Mouse (Mus musculus) layer of hippocampus, postnatal 14 days (tissue): ENCODE data around the gene Sprr2a1. TPM values are rescaled to one million over a fixed set of nuclear protein-coding genes. Genes with fewer than 3 reads are reported as not detected.
"Not testable (repeated sequence)": the region's sequence is repeated elsewhere in the genome, so short reads cannot be mapped to it uniquely, and the experiment has no call there.

ENCODE experiments used
- DNase-seq, 2 experiments: peaks; one replicate each; pipeline ENCODE4 v3.0.0; 2021 to 2022; ENCODE audit warnings: low spot score in 2 of 2, mixed read lengths in 1 of 2
- long read RNA-seq, 2 experiments: library from polyadenylated mRNA; stranded (forward); transcript quantifications; one replicate each; pipeline ENCODE4 v2.0.0; 2021
- total RNA-seq, 2 experiments: library from RNA; stranded (reverse); gene quantifications; 2 replicates each; pipeline ENCODE4 v1.2.3; 2021

The Sprr2a1 gene
- total RNA-seq: not detected
- long read RNA-seq, experiment 1: 0 reads
- long read RNA-seq, experiment 2: 0 reads

GRCm38 (mm10) chr3:92215569-92215968 is at the start of gene Sprr2a1, which contains the start of gene Sprr2a2:
Gene Sprr2a1 (plus strand): TSS chr3:92215799.
Gene Sprr2a2 (plus strand): TSS chr3:92215920.
- not testable (repeated sequence) for DNase-seq

GRCm38 (mm10) chr3:92169847-92170246 is 45.8 kb upstream of the Sprr2a1 start:
- DNase-seq: no peak

- no peak for DNase-seq
These were observed 38.7 kb upstream of the Sprr2a1 start for GRCm38 (mm10) chr3:92176880-92177279.

GRCm38 (mm10) chr3:92195512-92196200 is 19.9 kb upstream of the Sprr2a1 start:
- no peak for DNase-seq

- not testable (repeated sequence) for DNase-seq
These were observed 4.3 kb upstream of the Sprr2a1 start for GRCm38 (mm10) chr3:92211133-92211925.

DNA sequence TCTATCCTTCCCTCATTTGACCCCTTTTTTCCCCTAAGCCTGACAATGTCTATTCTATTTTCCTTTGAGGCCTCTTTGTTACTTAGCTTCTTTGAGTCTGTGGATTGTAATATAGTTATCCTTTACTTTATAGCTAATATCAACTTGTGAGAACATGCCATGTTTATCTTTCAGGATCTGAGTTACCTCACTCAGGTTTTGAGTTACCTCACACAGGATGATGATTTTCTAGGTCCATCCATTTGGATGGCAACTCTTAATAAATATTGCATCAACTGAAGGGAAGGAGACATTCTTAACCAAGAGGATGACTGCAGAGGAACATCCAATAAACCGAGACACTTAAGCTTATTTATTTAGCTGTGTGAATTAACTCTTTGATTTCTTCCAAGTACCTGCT is 3.5 kb upstream of the Sprr2a1 start:
- not testable (repeated sequence) for DNase-seq

DNA sequence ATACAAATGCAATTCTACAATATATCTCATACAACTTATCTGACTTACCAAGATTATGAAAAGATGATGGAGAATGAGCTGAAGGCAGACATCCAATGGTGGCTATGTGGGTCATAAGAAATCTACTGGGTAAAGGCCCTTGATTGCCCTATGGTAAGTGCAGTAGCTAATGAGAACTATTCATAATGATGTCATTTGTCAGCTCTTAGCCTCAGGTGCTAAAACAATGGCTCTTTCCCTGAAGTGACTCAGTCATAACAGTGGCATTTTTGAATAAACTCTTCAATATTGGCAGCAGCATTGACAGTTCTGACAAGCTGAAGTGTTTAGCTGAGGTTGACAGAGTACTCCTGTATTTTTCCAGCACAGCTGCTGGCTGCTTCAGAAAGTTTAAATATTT is 1.9 kb upstream of the Sprr2a1 start:
- not testable (repeated sequence) for DNase-seq

GRCm38 (mm10) chr3:92219031-92219430 is 3.4 kb downstream of the Sprr2a1 start:
- not testable (repeated sequence) for DNase-seq

DNA sequence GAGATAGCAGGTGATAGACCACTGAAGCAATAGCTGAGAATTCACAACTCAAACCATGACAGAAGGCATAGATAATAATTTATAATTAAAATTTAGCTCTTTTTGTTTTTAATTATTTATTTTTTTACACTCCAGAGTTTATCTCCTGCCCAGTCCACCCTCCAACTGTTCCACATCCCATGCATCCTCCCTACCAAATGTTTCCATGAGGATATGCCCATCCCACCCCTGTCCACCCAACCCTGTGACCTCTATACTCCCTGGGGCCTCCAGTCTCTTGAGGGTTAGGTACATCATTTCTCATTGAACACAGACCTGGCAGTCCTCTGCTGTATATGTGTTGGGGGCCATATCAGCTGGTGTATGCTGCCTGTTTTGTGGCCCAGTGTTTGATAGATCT is 8.1 kb downstream of the Sprr2a1 start:
- not testable (repeated sequence) for DNase-seq

GRCm38 (mm10) chr3:92227410-92227809 is 11.8 kb downstream of the Sprr2a1 start:
- not testable (repeated sequence) for DNase-seq

- DNase-seq: not testable (repeated sequence)
These were observed 21.0 kb downstream of the Sprr2a1 start for GRCm38 (mm10) chr3:92236463-92237189.

DNA sequence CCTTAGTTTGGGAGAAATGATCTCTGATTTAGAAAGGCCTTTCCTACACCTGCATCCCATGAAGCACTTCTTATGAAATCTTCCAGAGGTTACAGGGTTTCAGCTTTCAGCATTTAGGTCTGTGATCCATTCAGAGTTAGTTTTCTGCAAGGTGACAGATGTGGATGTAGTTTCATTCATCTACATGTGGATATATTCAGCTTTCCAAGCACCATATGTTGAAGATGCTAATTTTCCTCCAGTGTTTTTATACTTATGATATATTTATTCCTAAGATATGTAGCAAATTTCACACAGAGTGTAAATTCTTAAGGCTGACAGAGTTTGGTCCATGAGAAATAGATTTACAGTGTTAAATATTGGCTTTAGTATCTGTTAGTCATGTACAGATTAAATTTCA is 23.1 kb downstream of the Sprr2a1 start:
- DNase-seq: not testable (repeated sequence)

DNA sequence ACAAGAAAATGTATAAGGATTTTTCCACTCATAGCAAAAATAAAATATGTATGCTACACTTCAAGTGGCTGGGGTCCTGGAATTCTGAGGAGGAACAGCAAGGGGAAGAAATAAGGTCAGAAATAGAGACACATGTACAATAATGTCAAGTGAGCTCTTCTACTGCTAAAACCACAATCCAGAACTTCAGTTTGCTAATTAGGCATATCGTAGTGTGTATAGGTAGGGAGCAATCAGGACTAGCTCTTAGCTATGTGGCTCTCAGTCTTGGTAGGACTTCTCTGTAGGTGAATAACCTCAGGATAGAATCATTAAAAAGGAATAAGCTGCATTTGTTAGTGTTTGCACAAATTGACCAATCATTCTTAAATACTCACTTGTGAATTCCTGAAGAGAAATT is 23.6 kb downstream of the Sprr2a1 start:
- not testable (repeated sequence) for DNase-seq

- DNase-seq: not testable (repeated sequence)
These were observed 29.2 kb downstream of the Sprr2a1 start for GRCm38 (mm10) chr3:92244833-92245232.

DNA sequence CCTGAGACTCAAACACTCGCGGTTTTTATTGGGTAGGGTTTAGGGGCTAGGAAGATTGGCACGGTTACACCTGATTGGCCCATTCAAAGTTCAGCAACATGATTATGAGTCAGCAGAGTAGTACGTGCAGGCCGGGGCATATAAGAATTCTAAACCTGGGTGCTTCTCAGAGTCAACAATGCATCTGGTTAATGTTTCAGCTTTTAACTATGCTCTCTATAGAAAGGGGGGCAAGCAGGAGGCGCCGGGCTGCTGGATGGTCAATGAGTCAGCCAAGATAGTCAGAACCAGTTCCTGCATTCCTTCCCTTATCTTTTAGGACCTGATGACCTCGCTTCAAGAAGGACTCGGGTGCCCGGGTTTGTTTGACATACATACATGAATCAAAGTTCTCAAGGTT is 30.6 kb downstream of the Sprr2a1 start:
- DNase-seq: not testable (repeated sequence)

DNA sequence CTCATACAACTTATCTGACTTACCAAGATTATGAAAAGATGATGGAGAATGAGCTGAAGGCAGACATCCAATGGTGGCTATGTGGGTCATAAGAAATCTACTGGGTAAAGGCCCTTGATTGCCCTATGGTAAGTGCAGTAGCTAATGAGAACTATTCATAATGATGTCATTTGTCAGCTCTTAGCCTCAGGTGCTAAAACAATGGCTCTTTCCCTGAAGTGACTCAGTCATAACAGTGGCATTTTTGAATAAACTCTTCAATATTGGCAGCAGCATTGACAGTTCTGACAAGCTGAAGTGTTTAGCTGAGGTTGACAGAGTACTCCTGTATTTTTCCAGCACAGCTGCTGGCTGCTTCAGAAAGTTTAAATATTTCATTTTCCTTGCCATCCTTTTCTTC is 32.9 kb downstream of the Sprr2a1 start:
- not testable (repeated sequence) for DNase-seq

DNA sequence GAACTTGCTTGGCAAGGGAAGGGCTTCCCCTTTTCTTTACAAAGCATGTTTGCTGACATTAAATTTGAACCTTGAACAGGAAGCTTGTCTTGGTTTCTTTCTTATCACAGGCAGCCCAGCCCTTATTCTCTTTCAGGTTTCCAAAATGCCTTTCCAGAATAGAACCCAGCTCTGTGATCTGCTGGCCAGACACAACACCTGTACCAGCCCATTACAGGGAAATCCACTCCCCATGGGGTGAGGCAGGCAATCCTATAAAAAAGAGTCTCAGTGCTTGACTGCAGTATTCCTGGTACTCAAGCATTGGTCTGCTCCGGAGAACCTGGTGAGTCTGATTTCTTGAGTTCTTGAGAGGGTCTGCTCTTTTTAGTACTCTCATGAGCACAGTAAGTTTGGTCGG is 34.9 kb downstream of the Sprr2a1 start:
- DNase-seq: not testable (repeated sequence)

DNA sequence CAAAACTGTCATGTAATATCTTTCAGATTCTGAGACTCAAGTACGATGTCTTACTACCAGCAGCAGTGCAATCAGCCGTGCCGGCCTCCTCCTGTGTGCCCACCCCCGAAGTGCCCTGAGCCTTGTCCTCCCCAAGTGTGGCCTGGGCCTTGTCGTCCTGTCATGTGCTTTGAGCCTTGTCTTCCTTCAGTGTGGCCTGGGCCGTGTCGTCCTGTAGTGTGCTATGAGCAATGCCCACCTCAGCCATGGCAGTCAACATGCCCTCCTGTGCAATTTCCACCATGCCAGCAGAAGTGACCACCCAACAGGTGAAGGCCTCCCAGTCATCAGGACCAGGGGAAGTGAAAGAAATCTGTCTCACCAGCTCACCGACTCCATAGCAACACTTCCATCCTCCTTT is 38.3 kb downstream of the Sprr2a1 start:
- DNase-seq: not testable (repeated sequence)

GRCm38 (mm10) chr3:92258526-92258925 is 42.9 kb downstream of the Sprr2a1 start:
- not testable (repeated sequence) for DNase-seq

DNA sequence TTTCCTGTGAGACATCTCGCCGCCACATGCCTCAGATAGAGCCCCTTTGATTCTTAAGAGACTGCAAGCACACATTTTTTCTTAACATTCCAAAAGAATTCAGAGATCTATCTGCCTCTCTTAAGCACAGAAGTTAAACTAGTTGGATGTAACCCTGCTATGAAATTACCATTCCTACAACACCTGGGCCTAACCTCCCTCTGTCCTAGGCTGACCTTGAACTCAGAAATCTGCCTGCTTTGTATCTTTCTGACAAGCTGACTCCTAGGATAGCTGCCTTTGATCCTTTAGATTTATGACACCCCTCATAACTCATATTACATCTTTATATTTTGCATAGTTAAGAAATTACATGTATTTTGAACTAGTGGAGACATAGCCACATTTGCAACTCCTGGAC is 47.9 kb downstream of the Sprr2a1 start:
- not testable (repeated sequence) for DNase-seq
